Mouse (Mus musculus) mouse trophoblast stem cell (cell line): ENCODE data around the gene Serinc3.

Experiments
- in situ Hi-C, 2 experiments: fragments of 300-500 bp; cut with MseI, MboI; formaldehyde crosslinking; loops; 2 replicates in 1 of 2; 3 replicates in 1 of 2; pipeline ENCODE4 v1.15.1; 2025

Gene Serinc3

GRCm38 (mm10) chr2:163631223-163631622, 13.7 kb downstream of the Serinc3 start:
- in situ Hi-C loops, result no loop called here

- in situ Hi-C loops, result loop anchor here in 1 of 2 experiments (25.0 kb wide), 1 partner anchor 91 kb away; no protein-coding TSS in a partner anchor
These were observed 23.5 kb downstream of the Serinc3 start for GRCm38 (mm10) chr2:163621401-163621800.

GRCm38 (mm10) chr2:163620451-163620850, 24.5 kb downstream of the Serinc3 start:
- in situ Hi-C loops, result loop anchor here in 1 of 2 experiments (25.0 kb wide), 1 partner anchor 92 kb away; no protein-coding TSS in a partner anchor

GRCm38 (mm10) chr2:163617874-163618273, 27.1 kb downstream of the Serinc3 start:
- in situ Hi-C loops, result loop anchor here in 1 of 2 experiments (25.0 kb wide), 1 partner anchor 94 kb away; no protein-coding TSS in a partner anchor

- in situ Hi-C loops, result loop anchor here in 1 of 2 experiments (25.0 kb wide), 1 partner anchor 95 kb away; no protein-coding TSS in a partner anchor
These were observed 27.6 kb downstream of the Serinc3 start for GRCm38 (mm10) chr2:163617232-163617863.

GRCm38 (mm10) chr2:163616652-163617227, 28.2 kb downstream of the Serinc3 start:
- in situ Hi-C loops, result loop anchor here in 1 of 2 experiments (25.0 kb wide), 1 partner anchor 96 kb away; no protein-coding TSS in a partner anchor

- in situ Hi-C loops, result loop anchor here in 1 of 2 experiments (25.0 kb wide), 1 partner anchor 96 kb away; no protein-coding TSS in a partner anchor
These were observed 28.9 kb downstream of the Serinc3 start for GRCm38 (mm10) chr2:163615906-163616651.

GRCm38 (mm10) chr2:163615401-163615800, 29.5 kb downstream of the Serinc3 start:
- in situ Hi-C loops, result loop anchor here in 1 of 2 experiments (25.0 kb wide), 1 partner anchor 97 kb away; no protein-coding TSS in a partner anchor

GRCm38 (mm10) chr2:163613990-163614389, 30.9 kb downstream of the Serinc3 start:
- in situ Hi-C loops, result loop anchor here in 1 of 2 experiments (25.0 kb wide), 1 partner anchor 98 kb away; no protein-coding TSS in a partner anchor

- in situ Hi-C loops, result loop anchor here in 1 of 2 experiments (25.0 kb wide), 1 partner anchor 99 kb away; no protein-coding TSS in a partner anchor
These were observed 31.7 kb downstream of the Serinc3 start for GRCm38 (mm10) chr2:163613206-163613605.

GRCm38 (mm10) chr2:163611176-163611575, 33.8 kb downstream of the Serinc3 start:
- in situ Hi-C loops, result loop anchor here in 1 of 2 experiments (25.0 kb wide), 1 partner anchor 101 kb away; no protein-coding TSS in a partner anchor

GRCm38 (mm10) chr2:163609281-163609975, 35.5 kb downstream of the Serinc3 start:
- in situ Hi-C loops, result loop anchor here in 1 of 2 experiments (25.0 kb wide), 1 partner anchor 103 kb away; no protein-coding TSS in a partner anchor

GRCm38 (mm10) chr2:163608008-163608407, 36.9 kb downstream of the Serinc3 start:
- in situ Hi-C loops, result loop anchor here in 1 of 2 experiments (25.0 kb wide), 1 partner anchor 104 kb away; no protein-coding TSS in a partner anchor

GRCm38 (mm10) chr2:163606161-163606560, 38.8 kb downstream of the Serinc3 start:
- in situ Hi-C loops, result loop anchor here in 1 of 2 experiments (25.0 kb wide), 1 partner anchor 106 kb away; no protein-coding TSS in a partner anchor

- in situ Hi-C loops, result loop anchor here in 1 of 2 experiments (25.0 kb wide), 1 partner anchor 110 kb away; no protein-coding TSS in a partner anchor
These were observed 42.6 kb downstream of the Serinc3 start, which contains the start of gene Ttpal for GRCm38 (mm10) chr2:163602101-163602971. Gene Ttpal, plus strand, starts transcription at chr2:163602314.

GRCm38 (mm10) chr2:163601712-163602100, 43.2 kb downstream of the Serinc3 start:
- in situ Hi-C loops, result loop anchor here in 1 of 2 experiments (25.0 kb wide), 1 partner anchor 111 kb away; no protein-coding TSS in a partner anchor

- in situ Hi-C loops, result loop anchor here in 1 of 2 experiments (25.0 kb wide), 1 partner anchor 111 kb away; no protein-coding TSS in a partner anchor
These were observed 43.9 kb downstream of the Serinc3 start for GRCm38 (mm10) chr2:163601066-163601465.

- in situ Hi-C loops, result loop anchor here (10.0 kb wide), 2 partner anchors 64 to 154 kb away; no protein-coding TSS in a partner anchor
These were observed 45.7 kb downstream of the Serinc3 start for GRCm38 (mm10) chr2:163599226-163599625.

GRCm38 (mm10) chr2:163597661-163598060, 47.3 kb downstream of the Serinc3 start:
- in situ Hi-C loops, result loop anchor here (10.0 kb wide), 2 partner anchors 63 to 153 kb away; no protein-coding TSS in a partner anchor
